Mouse (Mus musculus): ENCODE results near the gene Zfp580. TPM values are rescaled to one million over a fixed set of nuclear protein-coding genes. Genes with fewer than 3 reads are reported as not detected.

Zfp580 gene
- total RNA-seq, 2 experiments from 2014 or later, result 30.5 to 32.5 TPM

DNA sequence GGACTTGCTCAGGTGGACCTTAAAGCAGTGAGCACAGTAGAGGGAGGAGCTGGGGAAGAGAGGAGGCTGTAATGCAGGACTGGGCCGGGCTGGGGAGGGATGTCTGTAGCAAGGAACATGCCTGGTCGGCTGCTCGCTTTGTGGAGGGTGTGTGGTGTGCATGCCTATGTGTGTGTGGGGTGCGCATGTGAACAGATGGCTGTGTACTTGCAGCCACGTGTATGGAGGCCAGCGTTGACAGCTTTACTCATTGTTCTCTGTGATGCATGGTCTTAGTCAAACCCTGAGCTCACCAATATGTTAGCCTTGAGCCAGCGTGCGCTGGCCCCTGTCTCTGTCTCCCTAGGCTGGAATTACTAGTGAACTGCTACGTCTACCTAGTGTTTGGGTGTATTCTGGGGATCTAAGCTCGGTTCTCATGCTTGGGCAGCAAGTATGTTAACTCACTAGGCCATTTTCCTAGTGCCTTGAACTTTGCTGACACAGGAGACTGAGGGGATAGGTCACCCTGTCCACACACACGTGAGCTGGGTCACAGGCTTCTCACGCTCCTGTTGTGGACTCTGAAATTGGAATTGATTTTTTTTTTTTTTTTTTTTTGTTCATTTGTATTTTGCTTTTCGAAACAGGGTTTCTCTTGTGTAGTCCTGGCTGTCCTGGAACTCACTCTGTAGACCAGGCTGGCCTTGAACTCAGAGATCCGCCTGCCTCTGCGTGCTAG, 39.8 kb downstream of the Zfp580 start:
- H3K27ac ChIP-seq, result peak overlapping the region; percentile 28; the same call in 1 of the 2 replicates
- TF ChIP-seq CTCF (IDR thresholded peaks at IDR 0.05), result no peak
- intact Hi-C loops (cut with DNase I), result no loop called here
- H3K4me3 ChIP-seq, result no peak overlapping the region
- DNase-seq (ENCODE audit: extremely low spot score in 1 of 2, low spot score in 2 of 2), result no peak

DNA sequence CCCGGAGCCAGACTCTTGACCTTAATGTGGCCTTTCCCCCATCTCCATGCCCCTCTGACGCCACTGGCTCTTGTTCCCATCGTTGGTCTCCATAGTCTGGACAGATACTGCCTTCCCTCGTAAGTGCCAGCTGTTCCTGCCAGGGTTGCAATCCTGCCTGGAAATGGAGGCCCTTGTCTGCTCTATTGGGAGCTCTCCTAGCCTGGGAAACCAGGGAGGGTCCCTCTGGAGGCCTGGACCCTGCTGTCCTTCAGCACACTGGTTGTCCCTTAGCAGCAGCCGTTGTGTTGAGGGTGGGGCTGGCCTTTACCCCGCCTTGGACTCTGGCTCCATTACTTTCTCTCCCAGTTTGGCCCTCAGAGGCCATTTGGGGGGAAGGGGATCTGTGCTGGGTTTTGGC, 41.0 kb downstream of the Zfp580 start:
- no peak for TF ChIP-seq CTCF (IDR thresholded peaks at IDR 0.05)
- Histone ChIP-seq H3K27ac (peak overlapping the region; percentile 71), H3K4me3 (no peak overlapping the region)
- intact Hi-C loops (cut with DNase I), result no loop called here
- DNase-seq (ENCODE audit: extremely low spot score in 1 of 2, low spot score in 2 of 2), result no peak

DNA sequence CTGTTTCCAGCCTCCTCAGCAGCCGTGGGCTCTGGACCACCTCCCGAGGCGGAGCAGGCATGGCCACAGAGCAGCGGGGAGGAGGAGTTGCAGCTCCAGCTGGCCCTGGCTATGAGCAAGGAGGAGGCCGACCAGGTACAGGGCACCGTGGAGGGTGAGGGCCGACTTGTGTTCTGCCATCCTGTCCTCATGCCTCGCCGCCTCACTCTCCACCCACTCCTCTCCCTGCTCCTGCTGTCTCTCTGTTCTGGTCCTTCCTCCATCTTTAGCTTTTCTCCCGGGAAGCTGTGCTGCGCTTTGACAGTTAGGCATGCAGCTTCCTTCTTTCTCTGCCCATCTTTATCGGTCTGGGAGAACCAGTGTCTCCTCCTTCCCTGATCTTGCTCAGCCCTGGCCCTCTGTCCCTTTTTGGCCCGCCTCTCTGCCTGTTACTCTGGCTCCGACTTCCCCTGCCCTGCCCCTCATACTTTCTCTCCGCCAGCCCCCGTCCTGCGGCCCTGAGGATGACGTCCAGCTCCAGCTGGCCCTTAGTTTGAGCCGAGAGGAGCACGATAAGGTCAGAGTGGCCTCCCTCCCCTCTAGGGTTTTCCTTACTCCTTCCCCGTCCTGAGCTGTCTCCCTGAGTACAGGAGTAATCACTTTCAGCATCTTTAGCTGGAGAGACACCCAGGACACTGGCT, 41.6 kb downstream of the Zfp580 start:
- Histone ChIP-seq H3K27ac (peak overlapping the region; percentile 71), H3K4me3 (no peak overlapping the region)
- TF ChIP-seq CTCF (IDR thresholded peaks at IDR 0.05), result no peak
- intact Hi-C loops (cut with DNase I), result no loop called here
- peak in 1 of 2 experiments; percentile 40 for DNase-seq (ENCODE audit: extremely low spot score in 1 of 2, low spot score in 2 of 2)

DNA sequence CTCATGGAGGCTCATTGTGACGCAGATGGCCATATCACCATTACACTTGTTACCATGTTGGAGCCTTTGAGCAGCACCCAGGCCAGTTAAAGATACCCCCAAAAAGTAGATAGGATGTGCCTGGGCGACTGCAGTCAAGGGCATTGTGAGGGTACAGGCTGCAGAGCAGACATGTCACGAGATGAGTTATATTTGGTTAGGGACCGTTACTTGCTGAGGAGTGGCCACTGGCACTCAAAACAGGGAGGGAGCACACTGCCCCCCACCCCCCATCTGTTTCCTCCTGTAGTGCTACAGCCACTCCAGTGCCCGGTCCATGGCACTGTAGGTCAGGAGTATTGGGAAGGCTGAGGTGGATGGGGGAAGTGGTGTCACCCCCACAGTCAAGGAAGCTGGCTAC, 47.4 kb downstream of the Zfp580 start:
- intact Hi-C loops (cut with DNase I), result no loop called here
- H3K4me3 ChIP-seq, result no peak overlapping the region
- DNase-seq (ENCODE audit: extremely low spot score in 1 of 2, low spot score in 2 of 2), result no peak
- TF ChIP-seq CTCF (IDR thresholded peaks at IDR 0.05), result no peak
- no peak overlapping the region for H3K27ac ChIP-seq

DNA sequence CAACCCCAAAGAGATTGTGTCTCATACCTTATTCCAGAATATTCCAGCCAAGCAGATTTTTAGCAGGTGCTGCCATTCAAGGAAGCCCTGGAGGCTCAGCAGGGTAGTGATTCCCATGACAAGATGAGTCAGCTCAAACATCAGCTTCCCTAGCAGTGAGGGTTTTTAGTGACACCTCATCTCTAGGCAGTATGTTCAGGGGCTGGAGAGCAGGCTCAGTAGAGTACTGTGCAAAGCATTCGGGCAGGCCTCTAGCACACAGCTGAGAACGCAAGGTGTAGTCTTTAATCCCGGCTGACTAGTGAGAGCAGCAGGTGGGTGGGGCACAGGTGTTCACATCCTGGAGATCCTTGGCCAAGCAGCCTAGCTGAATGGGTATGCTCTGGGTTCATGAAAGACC, 48.5 kb downstream of the Zfp580 start:
- no peak for DNase-seq (ENCODE audit: extremely low spot score in 1 of 2, low spot score in 2 of 2)
- intact Hi-C loops (cut with DNase I), result no loop called here
- Histone ChIP-seq H3K27ac (no peak overlapping the region), H3K4me3 (no peak overlapping the region)
- TF ChIP-seq CTCF (IDR thresholded peaks at IDR 0.05), result no peak; the same call in 1 of the 2 replicates

DNA sequence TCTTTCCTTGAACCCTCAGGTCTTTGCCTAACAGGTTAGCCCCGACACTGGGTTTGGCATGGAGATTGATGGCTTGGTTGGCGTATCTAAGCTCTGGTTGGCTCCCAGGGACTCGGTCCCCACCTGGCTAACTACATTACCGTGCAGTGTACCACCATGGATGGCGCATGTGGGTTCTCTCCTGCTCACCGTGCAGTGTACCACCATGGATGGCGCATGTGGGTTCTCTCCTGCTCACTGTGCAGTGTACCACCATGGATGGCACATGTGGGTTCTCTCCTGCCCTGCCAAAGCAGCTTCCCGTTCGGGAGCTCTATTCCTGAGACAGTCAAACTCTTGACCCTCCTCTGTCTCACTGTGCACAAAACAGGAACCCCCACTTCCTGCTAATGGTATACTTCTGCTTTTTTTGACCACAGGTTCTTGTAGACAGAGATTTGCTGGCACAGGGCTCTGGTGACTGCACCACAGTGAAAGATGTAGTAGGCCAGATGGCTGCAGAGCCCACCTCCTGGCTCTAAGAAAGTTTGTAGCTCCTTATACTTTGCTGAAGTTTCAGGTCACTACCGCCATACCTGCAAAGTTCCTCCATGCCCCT, 49.8 kb downstream of the Zfp580 start:
- intact Hi-C loops (cut with DNase I), result no loop called here
- no peak for TF ChIP-seq CTCF (IDR thresholded peaks at IDR 0.05)
- no peak overlapping the region for H3K4me3 ChIP-seq
- no peak for DNase-seq (ENCODE audit: extremely low spot score in 1 of 2, low spot score in 2 of 2)
- no peak overlapping the region for H3K27ac ChIP-seq

DNA sequence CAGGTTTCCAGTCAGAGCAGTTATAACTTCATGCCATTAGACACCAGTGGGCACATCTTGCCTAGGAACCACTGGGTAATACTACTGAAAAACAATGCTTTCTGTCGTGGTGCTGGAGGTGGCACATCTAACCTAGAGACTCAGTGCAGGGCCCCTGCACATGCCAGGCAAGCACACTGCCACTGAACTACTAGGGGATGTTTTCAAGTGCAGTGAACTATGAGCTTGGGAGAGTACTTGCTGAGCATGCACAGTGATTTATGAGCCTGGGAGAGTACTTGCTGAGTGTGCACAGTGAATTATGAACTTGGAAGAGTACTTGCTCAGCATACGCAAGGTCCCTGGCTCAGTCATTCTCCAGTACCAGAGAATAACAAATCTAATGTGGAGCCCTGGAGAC, 51.2 kb downstream of the Zfp580 start:
- H3K27ac ChIP-seq, result no peak overlapping the region
- intact Hi-C loops (cut with DNase I), result no loop called here
- no peak overlapping the region for H3K4me3 ChIP-seq

More for the DNA sequence above, 51.2 kb downstream of the Zfp580 start:
- no peak for TF ChIP-seq CTCF (IDR thresholded peaks at IDR 0.05)
- no peak for DNase-seq (ENCODE audit: extremely low spot score in 1 of 2, low spot score in 2 of 2)

Other genes starting within 250 kb of the Zfp580 start
- gene Ube2s, start 238.9 kb upstream of the Zfp580 start, total RNA-seq (2021), result 100 to 1,000 TPM; 104 to 117 TPM
- 100 to 1,000 TPM; 134 to 138 TPM for gene Shisa7, start 206.8 kb upstream of the Zfp580 start, total RNA-seq (2021)
- gene Isoc2b, start 181.3 kb upstream of the Zfp580 start, total RNA-seq (2021), result 1 to 10 TPM; 6.9 to 9.3 TPM
- gene Isoc2a, start 174.4 kb upstream of the Zfp580 start, total RNA-seq (2021), result 10 to 100 TPM; 11.3 to 12.6 TPM
- gene Gm36210, start 145.0 kb upstream of the Zfp580 start, total RNA-seq (2021), result under 1 TPM; 0.27 to 0.28 TPM
- 10 to 100 TPM; 15.8 to 16.4 TPM for gene Zfp628, start 136.3 kb upstream of the Zfp580 start, total RNA-seq (2021)
- gene Nat14, start 129.5 kb upstream of the Zfp580 start, total RNA-seq (2021), result 100 to 1,000 TPM in 1 of 2 experiments, 10 to 100 TPM in 1; 99.7 to 109 TPM
- 1 to 10 TPM; 2.8 to 4.4 TPM for gene Ssc5d, start 125.8 kb upstream of the Zfp580 start, total RNA-seq (2021)
- under 1 TPM in 1 of 2 experiments, not detected in 1; 0.91 TPM for gene Sbk2, start 87.1 kb upstream of the Zfp580 start, total RNA-seq (2021)
- 1 to 10 TPM; 1.1 to 1.5 TPM for gene Sbk3, start 80.4 kb upstream of the Zfp580 start, total RNA-seq (2021)
- 10 to 100 TPM; 28.9 to 33.0 TPM for gene Zfp579, start 55.4 kb upstream of the Zfp580 start, total RNA-seq (2021)
- 1 to 10 TPM; 6.3 to 6.5 TPM for gene Zfp524, start 37.1 kb upstream of the Zfp580 start, total RNA-seq (2021)
- 10 to 100 TPM; 24.1 to 26.3 TPM for gene Fiz1, start 36.8 kb upstream of the Zfp580 start, total RNA-seq (2021)
- gene Gm44973, start 36.0 kb upstream of the Zfp580 start, total RNA-seq (2021), result not detected
- 10 to 100 TPM; 36.3 to 40.3 TPM for gene Zfp865, start 31.2 kb upstream of the Zfp580 start, total RNA-seq (2021)
- gene Ccdc106, start 31.0 kb upstream of the Zfp580 start, total RNA-seq (2021), result 10 to 100 TPM; 53.3 to 59.1 TPM
- not detected for gene 4632433K11Rik, start 17.4 kb upstream of the Zfp580 start, total RNA-seq (2021)
- 1 to 10 TPM; 4.2 to 5.5 TPM for gene Zfp784, start 13.1 kb upstream of the Zfp580 start, total RNA-seq (2021)
- gene U2af2, start 10.6 kb downstream of the Zfp580 start, total RNA-seq (2021), result 100 to 1,000 TPM; 183 to 187 TPM
- gene Epn1, start 28.7 kb downstream of the Zfp580 start, total RNA-seq (2021), result 100 to 1,000 TPM; 470 to 471 TPM
- not detected for gene Rfpl4, start 65.4 kb downstream of the Zfp580 start, total RNA-seq (2021)
- under 1 TPM in 1 of 2 experiments, not detected in 1; 0.58 TPM for gene Rasl2-9, start 74.4 kb downstream of the Zfp580 start, total RNA-seq (2021)
- not detected for gene Vmn1r55, start 98.1 kb downstream of the Zfp580 start, total RNA-seq (2021)
- not detected for gene Vmn1r56, start 145.2 kb downstream of the Zfp580 start, total RNA-seq (2021)
- not detected for gene Vmn1r57, start 167.0 kb downstream of the Zfp580 start, total RNA-seq (2021)